ENCODE assay signal across 32 mouse cellular contexts in the genomic region with DNA sequence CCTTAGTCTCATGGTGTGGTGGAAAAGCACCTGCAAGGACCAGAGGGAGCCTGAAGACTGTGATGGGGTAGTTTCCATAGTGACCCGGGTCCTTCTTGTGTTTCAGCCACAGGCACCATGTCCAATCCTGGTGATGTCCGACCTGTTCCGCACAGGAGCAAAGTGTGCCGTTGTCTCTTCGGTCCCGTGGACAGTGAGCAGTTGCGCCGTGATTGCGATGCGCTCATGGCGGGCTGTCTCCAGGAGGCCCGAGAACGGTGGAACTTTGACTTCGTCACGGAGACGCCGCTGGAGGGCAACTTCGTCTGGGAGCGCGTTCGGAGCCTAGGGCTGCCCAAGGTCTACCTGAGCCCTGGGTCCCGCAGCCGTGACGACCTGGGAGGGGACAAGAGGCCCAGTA. TPM values are rescaled to one million over a fixed set of nuclear protein-coding genes. Genes with fewer than 3 reads are reported as not detected.
DNase-seq lines count a peak whose midpoint lies in the region; ATAC-seq and TF ChIP-seq lines count a peak whose summit lies in the region.
"Had no signal": no experiment of that assay in that cellular context is flagged by ENCODE, and none has a peak within 500 bp of the region (broad histone marks: within the 10 kb centered on the region; RNA-seq: fewer than 3 reads in every experiment).

No protein-coding gene starts in this region.

- WGBS in forebrain, embryonic 13.5 days, result 93% methylated on average over 24 of the region's 24 CpGs

- no peak for ATAC-seq in megakaryocyte, adult 5-6 weeks (ENCODE audit: poor library complexity, severe bottlenecking)
- ATAC-seq in forebrain, embryonic 13.5 days, result no peak
- ATAC-seq: activated CD4-positive, CD25-positive, alpha-beta regulatory T cell, adult 4 months; CD4-positive, CD25-positive, alpha-beta regulatory T cell, adult 4 months; forebrain, postnatal 0 days; hindbrain, postnatal 0 days; intestine, embryonic 15.5 days; liver, embryonic 12.5 days; liver, postnatal 0 days; midbrain, embryonic 15.5 days had no signal

- peak; percentile 19 for DNase-seq in urinary bladder, adult 2 months (ENCODE audit: low spot score)
- no peak for DNase-seq in urinary bladder, adult 18-20 months (ENCODE audit: low spot score in 2 of 2)
- no peak for DNase-seq in spleen, postnatal 10 days (ENCODE audit: low spot score in 2 of 2)
- DNase-seq: adrenal gland, adult 2 months; adrenal gland, postnatal 36 days; cerebellum, adult 18-20 months; forebrain, postnatal 0 days; gastrocnemius, postnatal 10 days; kidney, adult 8-10 months; layer of hippocampus, postnatal 36 days; left cerebral cortex, postnatal 4 days; liver, postnatal 0 days; lung, postnatal 10 days; thymus, postnatal 25 days had no signal

- peaks cover 44% of the 10 kb centered on the region for H3K4me1 ChIP-seq in megakaryocyte, embryonic 14.5 days
- no peaks in the 10 kb centered on the region for H3K4me1 ChIP-seq in embryonic fibroblast, embryonic 13.5 days (ENCODE audit: control insufficient read depth, insufficient read depth, low read length)
- peaks cover 17% of the 10 kb centered on the region for H3K4me1 ChIP-seq in forebrain, embryonic 13.5 days

- TF ChIP-seq CTCF in embryonic fibroblast, embryonic 13.5 days (IDR thresholded peaks at IDR 0.05; ENCODE audit: borderline replicate concordance, insufficient read depth, low read length), result no peak

- H3K9me3 ChIP-seq in megakaryocyte, embryonic 14.5 days, result no peaks in the 10 kb centered on the region
- H3K9me3 ChIP-seq in forebrain, embryonic 13.5 days (replicated peaks), result no peaks in the 10 kb centered on the region
- H3K9me3 ChIP-seq: embryonic facial prominence, embryonic 13.5 days; heart, embryonic 15.5 days; hindbrain, embryonic 12.5 days; intestine, embryonic 15.5 days; liver, embryonic 12.5 days; midbrain, embryonic 15.5 days; stomach, embryonic 15.5 days had no signal

- no peak overlapping the region for H3K4me2 ChIP-seq in forebrain, embryonic 13.5 days
- H3K4me2 ChIP-seq: embryonic facial prominence, embryonic 13.5 days; heart, embryonic 15.5 days; hindbrain, embryonic 12.5 days; intestine, embryonic 15.5 days; liver, embryonic 12.5 days; midbrain, embryonic 15.5 days; stomach, embryonic 15.5 days had no signal

- H3K4me3 ChIP-seq in megakaryocyte, embryonic 14.5 days (replicated peaks), result peak overlapping the region; percentile 60
- no peak overlapping the region for H3K4me3 ChIP-seq in embryonic fibroblast, embryonic 13.5 days (ENCODE audit: insufficient read depth, low read length)
- no peak overlapping the region for H3K4me3 ChIP-seq in forebrain, embryonic 13.5 days
- H3K4me3 ChIP-seq: embryonic facial prominence, embryonic 13.5 days; erythroblast, embryonic 14.5 days; heart, embryonic 15.5 days; hindbrain, embryonic 12.5 days; intestine, embryonic 15.5 days; liver, embryonic 12.5 days; midbrain, embryonic 10.5 days; midbrain, embryonic 15.5 days; stomach, embryonic 15.5 days had no signal

- no peak overlapping the region for H3K27ac ChIP-seq in embryonic fibroblast, embryonic 13.5 days (ENCODE audit: insufficient read depth, low read length)
- H3K27ac ChIP-seq in forebrain, embryonic 13.5 days, result no peak overlapping the region
- H3K27ac ChIP-seq: heart, embryonic 15.5 days; hindbrain, embryonic 12.5 days; hindbrain, postnatal 0 days; intestine, embryonic 15.5 days; kidney, postnatal 0 days; liver, embryonic 12.5 days; macrophage; midbrain, embryonic 10.5 days; midbrain, embryonic 15.5 days; stomach, embryonic 15.5 days had no signal

- H3K27me3 ChIP-seq in megakaryocyte, embryonic 14.5 days (replicated peaks), result no peaks in the 10 kb centered on the region
- peaks cover 20% of the 10 kb centered on the region for H3K27me3 ChIP-seq in forebrain, embryonic 13.5 days
- H3K27me3 ChIP-seq: heart, embryonic 15.5 days; intestine, embryonic 15.5 days had no signal

- 0 out of 2 replicates have a peak, but pooled peaks have one; percentile 11 for TF ChIP-seq POLR2A in embryonic fibroblast, embryonic 13.5 days (IDR thresholded peaks at IDR 0.05; ENCODE audit: low read depth, low read length)

- H3K36me3 ChIP-seq in megakaryocyte, embryonic 14.5 days (replicated peaks; ENCODE audit: low read length), result peaks cover 56% of the 10 kb centered on the region
- no peaks in the 10 kb centered on the region for H3K36me3 ChIP-seq in forebrain, embryonic 13.5 days (ENCODE audit: poor library complexity, severe bottlenecking)
- H3K36me3 ChIP-seq: hindbrain, embryonic 12.5 days; liver, embryonic 12.5 days had no signal

- no peak overlapping the region for H3K9ac ChIP-seq in forebrain, embryonic 13.5 days
- H3K9ac ChIP-seq: forebrain, postnatal 0 days; heart, embryonic 15.5 days; hindbrain, embryonic 12.5 days; intestine, embryonic 15.5 days; liver, embryonic 12.5 days; liver, postnatal 0 days; midbrain, embryonic 15.5 days; stomach, embryonic 15.5 days had no signal

RNA-seq across cellular contexts. Expression of a gene that starts 7.5 kb away (rescaled TPM):
- 228 and 253 TPM in 2 replicates for polyA plus RNA-seq in megakaryocyte, embryonic 14.5 days (2012; ENCODE audit: insufficient read depth, low replicate concordance)
- total RNA-seq in megakaryocyte, adult 5-6 weeks (2015), result 19.9 and 22.6 TPM in 2 replicates
- total RNA-seq in megakaryocyte, adult 5-6 weeks (2017), result 3.7 and 5.8 TPM in 2 replicates
- 39.8 and 42.3 TPM in 2 replicates for polyA plus RNA-seq in urinary bladder, adult 2 months (2012; rRNA removed)
- 453 and 677 TPM in 2 replicates for polyA plus RNA-seq in embryonic fibroblast, embryonic 13.5 days (2011; ENCODE audit: insufficient read length, low read depth, missing spikeins)
- 29.3 and 38.6 TPM in 2 replicates for polyA plus RNA-seq in forebrain, embryonic 13.5 days (2015; fragmentation: Nextera tagmentation; extraction: Ambion mirVana)

RNA-seq across cellular contexts. Expression of a gene that starts 15.7 kb away (rescaled TPM):
- 3.4 and 22.3 TPM in 2 replicates for polyA plus RNA-seq in megakaryocyte, embryonic 14.5 days (2012; ENCODE audit: insufficient read depth, low replicate concordance)
- total RNA-seq in megakaryocyte, adult 5-6 weeks (2015), result 52.2 and 62.4 TPM in 2 replicates
- total RNA-seq in megakaryocyte, adult 5-6 weeks (2017), result 104 and 105 TPM in 2 replicates
- 1.5 and 1.9 TPM in 2 replicates for polyA plus RNA-seq in urinary bladder, adult 2 months (2012; rRNA removed)
- polyA plus RNA-seq in embryonic fibroblast, embryonic 13.5 days (2011; ENCODE audit: insufficient read length, low read depth, missing spikeins), result not detected in 2 replicates
- polyA plus RNA-seq in forebrain, embryonic 13.5 days (2015; fragmentation: Nextera tagmentation; extraction: Ambion mirVana), result 0.18 TPM in 1 of 2 replicates, not detected in the other
- total RNA-seq: forebrain, postnatal 0 days; layer of hippocampus, postnatal 36 days had no signal
- polyA plus RNA-seq: activated CD4-positive, CD25-positive, alpha-beta regulatory T cell, adult 4 months; CD4-positive, CD25-positive, alpha-beta regulatory T cell, adult 4 months; forebrain, postnatal 0 days; midbrain, embryonic 15.5 days had no signal
